Mouse (Mus musculus) liver, embryonic 18 days (tissue): ENCODE results near the gene Rasgrp3. TPM values are rescaled to one million over a fixed set of nuclear protein-coding genes. Genes with fewer than 3 reads are reported as not detected.

Experiments used
- polyA plus RNA-seq: library from polyadenylated mRNA; depleted of rRNA; stranded (reverse); fragments of >200 nt; gene quantifications from 2 replicates; pipeline ENCODE4 v1.2.3, GENCODE M21; 2012; rRNA removed

Rasgrp3 gene
- polyA plus RNA-seq = 2.7 and 2.9 TPM in 2 replicates

GRCm38 (mm10) chr17:75435599-75435998 is at the start of gene Rasgrp3:
Gene Rasgrp3, plus strand, starts transcription at chr17:75435896.

GRCm38 (mm10) chr17:75551512-75552400 is 116.1 kb downstream of the Rasgrp3 start, which contains the start of gene Fam98a:
Gene Fam98a, minus strand, starts transcription at chr17:75551946.

Other genes starting within 250 kb of the Rasgrp3 start
- 13.2 and 14.7 TPM in 2 replicates for gene Fam98a, start 116.0 kb downstream of the Rasgrp3 start, polyA plus RNA-seq